Mouse (Mus musculus): ENCODE measurements around the gene Smc1b.
A peak's percentile ranks its signal among the peaks of the same experiment; 100 is the strongest.

Smc1b gene

GRCm38 (mm10) chr15:85131275-85132192, at the start of gene Smc1b, which contains the start of gene Ribc2:
TSS of gene Smc1b (minus strand) at chr15:85131964.
TSS of gene Ribc2 (plus strand) at chr15:85132078.
- DNase-seq (ENCODE audit: low spot score) = peak; percentile 39

- no peak for DNase-seq (ENCODE audit: low spot score)
Measured at GRCm38 (mm10) chr15:85180368-85180767, 48.6 kb upstream of the Smc1b start.

GRCm38 (mm10) chr15:85179528-85180180, 47.9 kb upstream of the Smc1b start:
- DNase-seq (ENCODE audit: low spot score) = no peak

- DNase-seq (ENCODE audit: low spot score) = no peak
Measured at GRCm38 (mm10) chr15:85178172-85178571, 46.4 kb upstream of the Smc1b start.

- no peak for DNase-seq (ENCODE audit: low spot score)
Measured at GRCm38 (mm10) chr15:85177576-85177975, 45.8 kb upstream of the Smc1b start.

- no peak for DNase-seq (ENCODE audit: low spot score)
Measured at GRCm38 (mm10) chr15:85174060-85174459, 42.3 kb upstream of the Smc1b start.

- DNase-seq (ENCODE audit: low spot score) = no peak
Measured at GRCm38 (mm10) chr15:85173425-85173824, 41.7 kb upstream of the Smc1b start.

GRCm38 (mm10) chr15:85172054-85172453, 40.3 kb upstream of the Smc1b start:
- DNase-seq (ENCODE audit: low spot score) = no peak

GRCm38 (mm10) chr15:85167086-85167679, 35.4 kb upstream of the Smc1b start:
- no peak for DNase-seq (ENCODE audit: low spot score)

- no peak for DNase-seq (ENCODE audit: low spot score)
Measured at GRCm38 (mm10) chr15:85166433-85166933, 34.7 kb upstream of the Smc1b start.

GRCm38 (mm10) chr15:85162693-85163663, 31.2 kb upstream of the Smc1b start:
- no peak for DNase-seq (ENCODE audit: low spot score)

GRCm38 (mm10) chr15:85161416-85161815, 29.7 kb upstream of the Smc1b start:
- no peak for DNase-seq (ENCODE audit: low spot score)

GRCm38 (mm10) chr15:85156198-85156597, 24.4 kb upstream of the Smc1b start:
- no peak for DNase-seq (ENCODE audit: low spot score)

- DNase-seq (ENCODE audit: low spot score) = no peak
Measured at GRCm38 (mm10) chr15:85154091-85154490, 22.3 kb upstream of the Smc1b start.

- no peak for DNase-seq (ENCODE audit: low spot score)
Measured at GRCm38 (mm10) chr15:85152577-85152976, 20.8 kb upstream of the Smc1b start.

- DNase-seq (ENCODE audit: low spot score) = peak; percentile 52
Measured at GRCm38 (mm10) chr15:85151433-85151918, 19.7 kb upstream of the Smc1b start.

- no peak for DNase-seq (ENCODE audit: low spot score)
Measured at GRCm38 (mm10) chr15:85144249-85144648, 12.5 kb upstream of the Smc1b start.

- DNase-seq (ENCODE audit: low spot score) = no peak
Measured at GRCm38 (mm10) chr15:85143747-85144146, 12.0 kb upstream of the Smc1b start.

- DNase-seq (ENCODE audit: low spot score) = no peak
Measured at GRCm38 (mm10) chr15:85143161-85143560, 11.4 kb upstream of the Smc1b start.

- peak; percentile 7 for DNase-seq (ENCODE audit: low spot score)
Measured at GRCm38 (mm10) chr15:85142441-85142840, 10.7 kb upstream of the Smc1b start.

GRCm38 (mm10) chr15:85141290-85141689, 9.5 kb upstream of the Smc1b start:
- no peak for DNase-seq (ENCODE audit: low spot score)
